Mouse (Mus musculus): ENCODE data around the gene Lrrk1.
A peak's percentile ranks its signal among the peaks of the same experiment; 100 is the strongest.

The Lrrk1 gene

DNA sequence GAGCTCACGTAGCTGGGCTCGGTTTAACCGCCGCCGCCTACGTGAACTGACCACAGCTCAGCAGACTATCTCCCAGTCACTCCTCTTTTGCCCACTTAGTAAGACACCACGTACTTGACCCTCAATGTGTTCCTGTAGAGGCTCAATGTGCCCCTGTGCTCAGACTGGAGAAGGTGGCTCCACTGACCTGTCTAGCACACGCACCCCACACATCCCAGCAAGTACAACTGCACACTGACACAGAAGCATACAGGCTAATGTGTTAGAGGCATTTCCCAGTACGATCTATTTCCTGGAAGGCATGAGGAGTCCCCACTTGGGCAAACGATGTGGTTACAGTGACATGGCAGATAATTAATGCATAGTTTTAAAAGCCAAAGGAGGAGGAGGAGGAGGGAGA lies 11.6 kb downstream of the Lrrk1 start:
- no peak for DNase-seq

DNA sequence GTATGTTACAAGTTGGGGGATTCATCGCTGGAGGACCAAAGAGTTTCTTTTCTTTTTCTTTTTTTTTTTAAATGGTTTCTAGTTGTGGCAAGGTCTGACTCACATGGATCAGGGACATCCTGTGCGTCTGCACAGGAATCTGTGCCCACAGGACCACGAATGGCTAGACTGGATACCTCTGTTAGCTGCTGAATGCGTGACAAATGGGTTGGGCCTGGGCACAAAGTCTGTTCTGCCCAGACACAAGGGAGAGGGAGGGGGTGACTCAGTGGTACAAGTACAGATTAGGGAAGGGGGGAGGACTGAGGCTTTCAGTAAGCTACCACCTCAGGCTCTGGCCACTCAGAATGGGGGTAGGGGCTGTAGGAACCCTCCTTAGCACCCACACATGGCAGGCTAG lies 12.4 kb downstream of the Lrrk1 start:
- no peak for DNase-seq

DNA sequence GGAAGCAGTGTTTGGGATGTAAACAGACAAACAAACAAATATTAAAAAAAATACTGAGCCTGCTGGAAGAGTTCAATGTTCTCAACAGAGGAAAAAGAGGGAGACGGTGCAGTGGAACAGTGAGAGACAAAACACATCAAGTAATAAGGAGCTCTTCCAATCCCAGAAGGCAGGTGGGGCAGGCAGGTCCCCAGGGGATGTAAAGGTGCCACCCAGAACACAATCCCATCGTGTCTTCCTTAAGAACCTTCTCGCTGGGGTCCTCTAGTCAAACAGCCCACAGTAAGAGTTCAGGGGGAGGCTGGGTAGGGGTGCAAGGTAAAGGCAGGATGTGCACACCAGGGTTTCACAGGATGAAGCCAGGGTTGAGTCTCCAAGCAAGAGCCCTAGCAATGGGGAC lies 14.8 kb downstream of the Lrrk1 start:
- no peak for DNase-seq

DNA sequence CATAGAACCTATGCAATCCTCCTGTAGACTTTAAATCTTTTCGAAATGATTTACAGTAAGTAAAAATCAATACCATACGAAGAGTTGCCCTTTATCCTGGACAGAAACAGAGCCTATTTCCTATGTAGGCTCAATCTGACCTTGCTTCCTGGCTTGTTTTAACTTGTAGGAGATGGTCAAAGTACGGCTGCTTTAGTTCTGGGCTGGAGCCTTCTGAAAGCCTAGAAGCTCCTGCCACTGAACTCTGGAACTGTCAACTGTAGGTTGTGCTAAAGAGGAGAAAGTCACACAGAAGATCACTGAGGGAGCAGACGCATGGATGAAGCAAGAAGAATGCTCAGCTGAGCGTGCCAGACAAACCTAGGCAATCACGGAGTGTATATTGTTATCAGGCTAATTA lies 17.2 kb downstream of the Lrrk1 start:
- no peak for DNase-seq

DNA sequence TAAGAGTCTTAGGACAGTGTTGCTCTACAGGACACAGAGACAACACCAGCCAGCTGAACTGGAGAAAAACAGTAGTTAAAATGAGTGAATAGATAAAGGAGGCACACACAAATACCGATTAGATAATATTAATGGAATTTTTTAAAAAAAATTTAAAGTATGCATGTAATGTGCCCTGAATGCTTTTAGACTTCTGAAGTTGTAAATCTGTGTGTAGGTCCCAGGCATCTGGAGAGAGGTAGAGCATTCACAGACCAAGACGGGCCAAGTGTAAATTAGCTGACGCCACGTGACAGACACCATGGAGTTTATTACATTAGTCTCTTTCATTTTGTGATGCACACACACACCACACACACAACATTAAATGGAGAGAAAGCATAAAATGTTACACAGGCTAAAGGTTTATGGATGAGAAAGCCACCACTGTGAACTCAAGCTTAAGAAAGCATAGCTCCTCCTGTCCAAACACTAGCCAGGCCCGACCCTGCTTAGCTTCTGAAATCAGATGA lies 18.2 kb downstream of the Lrrk1 start:
- no peak for DNase-seq

DNA sequence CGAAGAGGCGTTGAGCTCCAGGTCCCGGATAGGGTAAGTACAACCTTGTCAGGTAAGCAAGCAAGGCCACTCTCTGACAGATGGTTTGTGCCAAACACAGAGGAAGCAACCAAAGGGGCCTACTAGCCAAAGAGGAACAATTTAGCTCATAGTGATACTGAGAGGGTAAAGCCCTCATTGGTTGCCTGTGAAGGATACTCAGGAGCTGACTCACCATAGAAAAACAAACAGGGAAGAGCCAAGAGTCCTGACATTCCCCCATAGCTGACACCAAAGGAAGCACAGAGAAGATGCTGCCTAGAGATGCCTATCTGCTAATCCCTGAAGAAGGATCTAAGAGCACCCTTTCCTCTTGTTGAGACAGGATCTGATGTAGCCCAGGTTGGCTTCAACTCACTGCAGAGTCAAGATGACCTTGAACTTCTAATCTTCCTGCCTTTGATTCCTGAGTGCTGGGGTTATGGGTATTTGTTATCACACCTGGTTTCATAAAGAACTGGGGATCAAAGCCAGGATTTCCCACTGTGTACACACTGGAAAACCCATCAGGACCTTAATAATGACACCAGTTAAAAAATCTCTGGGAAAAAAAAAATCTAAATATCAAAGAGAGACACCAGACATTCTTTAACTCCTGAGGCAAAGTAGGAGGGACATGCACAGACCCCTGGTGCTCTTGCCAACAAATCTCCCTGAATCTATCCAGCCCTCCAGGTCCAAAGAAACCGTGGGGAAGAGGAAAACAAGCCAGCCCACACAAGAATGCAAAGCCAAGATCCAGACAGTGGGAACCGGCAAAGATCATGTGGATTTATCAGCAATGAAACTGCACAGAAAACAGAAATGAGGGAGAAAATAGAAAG lies 18.8 kb downstream of the Lrrk1 start:
- no peak for DNase-seq

DNA sequence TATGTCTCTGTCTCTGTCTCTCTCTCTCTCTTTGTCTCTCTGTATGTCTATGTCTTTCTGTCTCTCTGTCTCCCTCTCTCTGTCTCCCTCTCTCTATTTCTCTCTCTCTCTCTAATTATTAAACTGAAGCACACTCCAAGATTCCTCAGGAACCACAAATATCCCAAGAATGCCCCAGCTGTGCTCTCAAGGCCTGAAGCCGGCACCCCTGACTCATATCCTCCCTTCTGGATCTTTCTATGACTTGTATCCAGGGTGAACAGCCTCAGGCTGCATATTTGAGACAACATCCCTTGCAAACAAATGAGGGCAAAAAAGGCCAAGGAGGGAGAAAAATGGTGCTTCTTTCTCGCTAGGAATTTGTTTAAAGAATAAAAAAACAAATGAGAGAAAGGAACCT lies 22.2 kb downstream of the Lrrk1 start, which contains the start of gene Gm10974:
Gm10974 (plus strand) TSS at position 2 of the 400 bp plus-strand sequence.
- DNase-seq: no peak

DNA sequence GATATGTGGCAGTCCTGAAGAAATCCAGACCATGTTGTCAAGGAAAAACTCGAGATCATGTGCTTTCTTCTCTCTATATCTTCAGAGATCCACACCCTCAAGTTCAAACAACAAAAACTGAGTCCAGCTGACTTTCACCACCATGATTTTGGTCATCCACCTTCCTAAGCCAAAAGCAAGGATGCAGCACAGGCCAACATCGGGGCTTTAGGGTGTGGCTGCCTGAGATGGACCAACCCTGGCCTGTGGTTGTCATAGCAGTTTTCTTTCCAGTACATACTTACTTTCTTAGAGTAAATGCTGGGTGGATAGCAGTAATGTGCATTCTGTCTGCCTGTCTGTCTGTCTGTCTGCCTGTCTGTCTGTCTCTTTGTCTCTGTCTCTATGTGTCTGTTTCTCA lies 22.7 kb downstream of the Lrrk1 start:
- DNase-seq: no peak

DNA sequence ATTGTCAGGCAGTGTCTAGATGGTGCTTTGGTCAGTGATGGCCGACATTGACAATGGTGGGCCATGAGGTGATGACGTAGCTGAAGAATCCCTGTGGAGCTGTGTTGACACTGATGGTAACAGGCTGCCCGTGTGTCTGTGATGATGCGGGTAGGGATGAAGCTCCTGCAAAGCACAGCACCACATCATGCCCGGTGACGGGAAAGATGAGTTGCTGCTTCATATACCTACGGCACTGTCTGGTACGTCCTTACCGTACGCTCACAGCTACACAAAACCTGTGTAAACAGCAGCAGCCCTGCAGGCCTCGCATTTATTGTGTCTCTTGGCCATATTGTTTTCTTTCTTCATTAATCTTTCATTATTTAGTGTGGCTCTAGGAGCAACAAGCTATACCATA lies 23.7 kb downstream of the Lrrk1 start:
- no peak for DNase-seq

DNA sequence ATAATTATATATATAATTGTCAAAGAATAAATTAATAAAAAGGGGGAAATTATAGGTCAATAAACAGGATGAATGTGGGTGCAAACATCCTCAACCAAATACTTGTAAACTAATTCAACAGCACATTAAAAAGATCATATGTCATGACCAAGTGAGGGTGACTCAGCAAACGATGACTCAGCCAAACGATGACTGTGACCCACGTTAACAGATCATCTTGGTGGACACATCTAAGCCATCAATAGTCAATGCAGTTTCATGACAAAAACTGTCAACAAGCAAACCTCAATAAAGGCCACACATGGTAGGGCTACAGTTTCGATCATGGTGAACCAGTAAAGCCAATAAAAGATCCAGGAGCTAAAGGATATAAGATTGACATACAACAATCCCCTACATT lies 29.1 kb downstream of the Lrrk1 start:
- no peak for DNase-seq

DNA sequence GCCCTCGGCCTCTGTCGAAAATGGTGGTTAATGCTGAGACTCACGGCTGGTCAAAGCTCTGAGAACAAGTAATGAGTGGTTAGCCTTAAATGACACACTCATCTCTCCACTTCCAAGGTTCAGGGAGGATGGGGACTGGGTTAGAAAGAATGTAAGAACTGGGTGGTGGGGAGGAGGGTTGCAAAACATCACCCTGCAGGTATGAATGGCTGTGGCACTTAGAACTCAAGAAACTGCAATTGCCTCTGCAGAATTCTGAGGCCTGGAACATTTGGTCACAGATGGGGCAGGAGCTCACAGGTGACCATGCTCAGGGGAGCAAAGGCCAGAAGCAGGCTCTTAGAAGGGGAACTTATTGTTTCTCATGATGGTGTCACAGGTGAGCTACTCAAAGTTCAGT lies 29.7 kb downstream of the Lrrk1 start:
- DNase-seq: no peak

DNA sequence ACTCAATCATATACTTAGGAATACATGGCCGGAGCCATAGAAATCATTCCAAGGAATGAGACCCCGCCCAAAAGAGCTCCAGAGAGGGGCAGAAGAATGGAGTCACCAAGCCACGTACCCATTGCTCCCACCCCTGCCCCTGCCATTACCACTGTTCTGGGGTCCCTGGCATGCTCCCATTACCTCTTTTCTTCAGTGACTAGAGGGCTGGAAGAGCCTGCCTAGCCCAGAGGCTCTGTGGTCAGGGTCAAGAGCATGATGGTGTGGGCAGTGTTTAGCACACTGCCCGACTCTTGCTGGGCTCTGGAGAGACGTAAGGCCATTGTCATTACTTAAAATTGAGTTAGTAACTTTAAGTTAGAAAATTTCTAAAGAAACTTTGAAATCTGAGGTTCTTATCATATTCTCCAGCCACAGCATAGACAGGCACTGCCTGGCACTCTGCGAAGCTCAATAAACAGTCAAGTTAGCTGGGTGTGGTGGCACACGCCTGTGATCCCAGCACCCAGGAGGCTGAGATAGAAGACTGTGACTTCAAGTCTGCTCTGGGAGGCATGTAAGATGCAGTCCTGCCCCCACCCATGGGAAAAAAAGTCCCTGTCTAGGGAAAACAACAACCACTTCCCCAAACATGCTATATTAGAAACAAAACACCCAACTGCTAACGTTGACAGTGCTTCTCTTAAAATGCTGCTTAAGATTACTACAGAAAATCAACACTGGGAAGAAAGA lies 32.2 kb downstream of the Lrrk1 start:
- DNase-seq: no peak

DNA sequence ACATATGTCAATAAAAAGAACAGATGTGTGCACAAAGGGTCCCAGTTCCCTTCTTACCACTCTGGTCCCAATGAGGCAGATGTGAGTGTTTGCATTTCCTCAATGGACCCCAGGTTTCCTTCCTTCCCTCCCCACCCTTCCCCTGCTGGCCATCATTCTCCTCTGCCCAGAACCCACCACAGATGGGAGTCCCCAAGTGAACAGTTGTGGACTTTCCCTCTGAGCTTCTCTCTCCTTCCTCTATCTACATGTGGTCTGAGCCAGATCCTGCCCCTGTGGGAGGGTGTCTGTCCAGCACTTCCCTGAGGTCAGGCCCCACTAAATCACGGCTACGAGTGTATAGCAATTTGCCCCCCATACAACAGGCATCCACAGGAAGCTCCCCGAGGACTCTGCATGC lies 33.2 kb downstream of the Lrrk1 start:
- DNase-seq: no peak

DNA sequence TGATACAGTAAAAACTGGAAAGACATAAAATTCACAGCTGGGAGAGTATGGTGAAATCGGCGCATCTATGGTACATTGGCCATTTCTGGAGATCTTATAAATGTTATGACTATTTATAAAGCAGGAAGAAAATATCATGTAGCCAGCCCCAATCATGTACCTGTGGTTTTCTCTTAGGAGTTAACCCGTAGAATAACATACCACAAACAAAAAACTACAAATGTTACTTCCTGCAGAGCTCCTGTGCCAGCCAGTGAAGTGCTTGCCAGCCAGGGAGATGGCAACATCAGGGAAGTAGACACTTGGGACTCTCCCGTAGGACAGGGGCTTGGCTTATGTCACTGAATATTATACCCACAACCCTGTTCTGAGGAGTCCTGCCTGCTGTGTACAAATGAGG lies 37.1 kb downstream of the Lrrk1 start:
- no peak for DNase-seq

DNA sequence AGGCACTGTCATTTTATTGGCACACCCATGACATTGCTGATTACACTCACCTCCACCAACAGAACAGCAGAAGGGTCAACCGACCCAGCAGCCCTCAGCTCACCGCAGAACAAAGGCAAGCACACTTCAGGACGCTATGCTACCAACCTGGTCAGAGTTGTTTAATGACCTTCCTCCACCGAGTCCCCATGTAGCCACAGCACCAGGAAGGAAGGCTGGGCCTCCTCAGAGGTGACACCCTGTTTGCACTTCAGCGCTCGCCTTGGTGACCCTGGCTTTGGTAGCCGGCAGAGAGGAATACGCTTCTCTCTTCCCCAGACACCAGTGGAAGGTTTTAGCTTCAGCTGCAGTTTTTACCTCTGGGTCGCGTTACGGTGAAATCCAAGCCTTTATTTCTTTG lies 38.5 kb downstream of the Lrrk1 start:
- no peak for DNase-seq

DNA sequence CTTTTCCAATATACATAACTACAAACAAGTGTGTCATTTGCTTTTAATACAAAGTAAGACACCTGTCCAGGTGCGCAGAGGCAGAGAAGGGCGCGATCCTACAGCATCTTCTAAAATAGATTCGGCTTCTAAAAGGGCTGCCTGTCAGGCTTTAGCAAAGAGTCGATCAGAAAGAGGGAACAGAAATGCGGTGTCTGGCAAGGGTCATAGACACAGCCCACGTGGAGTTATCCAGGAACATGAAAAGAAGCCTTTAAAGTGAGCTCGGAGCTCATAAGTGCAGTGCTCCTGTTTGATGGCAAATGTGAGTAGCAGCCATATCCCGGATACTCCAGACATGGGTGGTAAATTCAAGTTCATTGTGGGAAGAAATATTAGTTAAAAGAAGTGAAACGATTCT lies 39.6 kb downstream of the Lrrk1 start:
- no peak for DNase-seq

DNA sequence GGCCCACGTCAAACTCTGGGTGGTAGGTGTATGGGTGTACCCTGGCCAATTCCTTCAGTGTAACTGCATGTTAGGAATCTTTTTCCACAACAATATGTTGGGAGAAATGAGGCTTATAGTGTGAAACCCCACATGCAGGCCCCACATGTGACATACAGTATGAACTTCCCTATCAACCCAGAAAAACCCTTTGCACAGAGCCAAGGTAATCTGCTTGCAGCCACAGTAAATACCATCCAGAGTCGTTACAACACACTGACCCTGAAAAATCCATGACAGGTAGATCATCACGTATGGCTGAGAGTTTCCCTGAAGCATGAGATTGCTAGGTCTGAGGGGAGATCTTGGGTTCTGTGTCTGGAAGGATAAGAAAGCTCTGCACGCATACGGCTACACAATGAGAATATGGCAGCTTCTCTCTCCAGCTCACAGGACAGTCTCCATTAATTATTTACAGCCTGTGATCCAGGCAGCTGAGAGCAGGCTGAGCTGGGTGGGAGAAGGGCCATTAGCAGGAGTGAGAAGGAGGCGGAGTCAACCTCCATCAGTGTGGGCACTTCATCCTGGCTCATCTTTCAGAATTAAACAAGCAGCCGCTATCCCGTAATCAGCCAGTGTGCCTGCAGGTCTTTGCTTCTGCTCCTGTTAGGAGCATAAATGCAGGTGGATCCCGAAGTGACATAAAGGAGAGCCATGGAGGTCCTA lies 41.0 kb downstream of the Lrrk1 start:
- DNase-seq: no peak

DNA sequence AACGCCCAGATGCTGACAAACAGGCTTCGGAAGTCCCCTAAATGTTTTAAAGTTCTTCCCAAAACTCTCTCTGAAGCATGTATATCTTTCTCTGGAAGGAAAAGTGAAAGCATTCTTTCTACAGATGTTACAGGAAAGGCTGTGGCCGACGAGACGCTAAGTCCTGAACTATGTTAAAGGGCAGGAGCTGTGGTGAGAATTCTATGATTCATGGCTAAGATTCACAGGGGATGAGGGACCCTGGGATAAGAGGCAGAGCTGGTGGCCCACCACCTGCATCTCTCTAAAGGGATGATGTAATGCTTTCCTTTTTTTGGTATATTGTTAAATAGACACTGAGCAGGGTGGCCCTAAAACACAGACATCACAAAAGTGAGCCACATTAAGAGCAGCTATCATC lies 44.8 kb downstream of the Lrrk1 start:
- DNase-seq: no peak

DNA sequence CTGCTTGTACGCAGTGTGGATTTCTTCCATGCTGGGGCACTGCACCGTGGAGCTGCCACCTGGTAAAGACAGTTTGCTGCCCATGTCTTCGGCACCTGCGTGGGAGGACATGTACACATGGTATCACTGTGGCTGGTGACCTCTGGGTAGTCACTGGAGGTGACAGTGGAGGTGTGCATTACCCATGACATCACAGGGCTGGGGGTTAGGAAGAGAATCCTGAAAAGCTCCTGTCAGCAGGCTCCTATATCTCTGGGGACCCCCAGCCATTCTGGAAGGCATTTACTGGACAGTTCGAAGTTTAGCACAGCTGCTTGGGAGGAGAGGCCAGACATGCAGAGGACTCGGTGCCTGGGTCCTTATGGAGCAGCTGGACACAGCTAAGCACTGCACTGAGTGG lies 45.3 kb downstream of the Lrrk1 start:
- DNase-seq: no peak

DNA sequence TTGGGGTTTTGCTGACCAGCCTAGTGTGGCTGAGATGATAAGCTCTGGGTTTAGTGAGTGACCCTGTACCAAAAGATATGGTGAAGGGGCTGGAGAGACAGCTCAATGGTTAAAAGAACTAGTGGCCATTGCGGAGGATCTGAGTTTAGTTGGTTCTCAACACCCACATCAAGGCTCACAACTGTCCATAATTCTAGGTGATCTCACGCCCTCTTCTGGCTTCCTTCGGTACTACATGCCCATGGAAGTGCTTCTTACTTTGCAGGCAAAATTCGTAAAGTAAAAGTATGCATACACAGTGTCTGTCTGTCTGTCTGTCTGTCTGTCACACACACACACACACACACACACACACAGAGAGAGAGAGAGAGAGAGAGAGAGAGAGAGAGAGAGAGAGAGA lies 45.8 kb downstream of the Lrrk1 start:
- peak; percentile 5 for DNase-seq

DNA sequence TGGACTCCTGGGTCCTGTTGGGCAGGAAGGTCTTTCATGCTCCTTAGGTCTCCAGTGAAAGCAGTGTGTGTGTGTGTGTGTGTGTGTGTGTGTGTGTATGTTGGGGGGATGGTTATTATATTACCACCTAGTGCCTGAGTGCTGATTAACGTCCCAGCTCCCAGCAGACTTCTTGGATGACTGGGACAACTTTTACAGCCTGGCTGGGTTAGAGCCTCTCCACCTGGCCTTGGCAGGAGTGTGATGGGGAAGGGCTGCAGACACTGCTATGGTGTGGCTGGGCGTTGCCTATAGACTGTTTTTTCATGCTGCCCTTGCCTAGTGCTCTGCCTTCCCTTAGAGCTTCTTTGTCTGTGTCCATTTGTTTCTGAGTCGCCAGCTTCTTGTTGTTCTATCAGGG lies 48.1 kb downstream of the Lrrk1 start:
- no peak for DNase-seq

DNA sequence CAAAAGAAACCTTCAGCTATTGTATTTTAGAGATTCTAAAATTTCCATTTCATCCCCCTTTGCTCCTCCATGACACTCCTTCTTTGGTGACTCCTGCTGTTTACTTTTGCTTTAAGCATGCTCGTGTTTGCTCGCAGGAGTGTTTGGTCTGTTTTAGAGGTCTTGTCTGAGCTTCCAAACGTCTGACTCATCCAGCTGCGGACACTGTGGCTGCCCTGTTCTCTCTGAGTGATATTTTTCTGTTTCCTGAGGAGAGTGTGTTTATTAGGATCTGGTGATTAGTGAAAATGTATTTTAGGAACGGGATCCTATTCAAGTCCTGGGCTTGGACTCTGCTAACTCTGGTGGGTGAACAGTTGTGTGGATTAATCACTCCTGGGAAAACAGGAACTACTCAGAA lies 48.5 kb downstream of the Lrrk1 start:
- no peak for DNase-seq

DNA sequence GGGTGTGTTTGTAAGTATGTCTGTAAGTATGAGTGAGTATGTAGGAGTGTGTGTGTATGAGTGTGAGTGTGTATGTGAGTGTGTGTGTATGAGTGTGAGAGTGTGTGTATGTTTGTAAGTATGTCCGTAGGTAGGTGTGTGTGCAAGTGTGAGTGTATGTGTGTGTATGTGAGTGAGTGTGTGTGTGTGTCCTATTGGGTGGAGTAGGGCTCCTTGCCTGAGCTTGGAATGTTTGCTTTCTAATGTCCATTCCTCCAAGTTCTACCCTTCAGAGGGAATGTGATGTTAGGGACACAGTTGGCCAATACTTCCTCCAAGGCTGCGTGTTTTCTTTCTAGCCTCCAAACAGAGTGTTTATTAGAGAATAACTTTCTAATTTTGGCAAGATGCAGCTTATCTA lies 51.2 kb downstream of the Lrrk1 start:
- no peak for DNase-seq
